Comparison of ENCODE assay signal across 8 mouse cellular contexts in the genomic region with DNA sequence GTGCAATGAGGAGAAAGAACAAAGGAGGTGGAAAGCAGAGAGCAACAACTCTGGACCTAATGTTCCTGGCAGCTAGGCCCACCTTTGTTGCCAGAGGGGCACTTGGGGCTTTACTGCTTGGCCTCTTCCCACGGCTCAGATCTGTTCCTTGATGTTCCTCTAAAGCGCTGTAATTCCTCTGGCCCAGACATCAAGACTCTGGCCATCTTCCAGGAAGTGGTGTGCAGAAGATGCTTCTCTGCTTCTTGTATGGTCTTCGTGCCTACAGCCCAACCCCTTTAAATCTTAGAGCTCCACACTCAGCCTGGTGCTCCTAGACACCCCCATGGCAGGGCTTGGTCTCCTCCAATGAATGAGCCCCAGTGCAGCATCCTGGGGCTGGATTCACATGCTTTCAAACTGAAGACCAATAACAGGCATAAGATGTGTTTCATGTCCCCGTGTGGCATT.
A peak's percentile ranks its signal among the peaks of the same experiment; 100 is the strongest.
DNase-seq lines count a peak whose midpoint lies in the region; ATAC-seq and TF ChIP-seq lines count a peak whose summit lies in the region.

No protein-coding gene starts in this region.

- no peak overlapping the region for H3K4me3 ChIP-seq in gastrocnemius, adult 2 months
- no peak overlapping the region for H3K4me3 ChIP-seq in limb, embryonic 10.5 days

- no peak for TF ChIP-seq CTCF in gastrocnemius, adult 2 months (IDR thresholded peaks at IDR 0.05)

- H3K36me3 ChIP-seq in limb, embryonic 10.5 days: no peaks in the 10 kb centered on the region

- ATAC-seq in frontal cortex, adult (ENCODE audit: low TSS enrichment): no peak; the same call in 1 of the 2 replicates

- intact Hi-C loops in gastrocnemius, adult 2 months (cut with DNase I): no loop called here
- intact Hi-C loops in gastrocnemius, postnatal 36 days (cut with DNase I): no loop called here

- H3K9me3 ChIP-seq in limb, embryonic 10.5 days (replicated peaks): no peaks in the 10 kb centered on the region

- DNase-seq in gastrocnemius, adult 2 months: peak; percentile 40
- DNase-seq in gastrocnemius, postnatal 36 days: no peak
- peak; percentile 49 for DNase-seq in ovary, postnatal 14 days (ENCODE audit: low spot score)
- no peak for DNase-seq in ovary, postnatal 36 days (ENCODE audit: low spot score)
- DNase-seq in limb, embryonic 10.5 days (ENCODE audit: low spot score): no peak
- DNase-seq in skeletal muscle tissue, adult 2 months (ENCODE audit: low read depth, low spot score): peak; percentile 39
- no peak for DNase-seq in layer of hippocampus, adult 9-11 months

- H3K27ac ChIP-seq in gastrocnemius, adult 2 months: no peak overlapping the region
- H3K27ac ChIP-seq in limb, embryonic 10.5 days: peak overlapping the region; percentile 85

- peaks cover 23% of the 10 kb centered on the region for H3K4me1 ChIP-seq in limb, embryonic 10.5 days

- H3K27me3 ChIP-seq in limb, embryonic 10.5 days (ENCODE audit: low read depth, poor library complexity, severe bottlenecking): no peaks in the 10 kb centered on the region

- WGBS in limb, embryonic 10.5 days: 65% methylated on average over 4 of the region's 4 CpGs

Comparison
In these comparisons a context has a peak if more than half of its experiments do, and no peak if none do; other contexts are left out.
1. DNase-seq: peak in gastrocnemius, adult 2 months (single experiment), ovary, postnatal 14 days (single experiment) and skeletal muscle tissue, adult 2 months (single experiment); none in gastrocnemius, postnatal 36 days (0 of 2), ovary, postnatal 36 days (single experiment), limb, embryonic 10.5 days (single experiment) and layer of hippocampus, adult 9-11 months (single experiment).